In genomic region chr9:64094083-64094482, GRCm38 (mm10) we compare ENCODE assay signal across 9 mouse cellular contexts. TPM values are rescaled to one million over a fixed set of nuclear protein-coding genes. Genes with fewer than 3 reads are reported as not detected.
DNase-seq lines count a peak whose midpoint lies in the region; ATAC-seq lines count a peak whose summit lies in the region.
"Had no signal": no experiment of that assay in that cellular context is flagged by ENCODE, and none has a peak within 500 bp of the region (broad histone marks: within the 10 kb centered on the region; RNA-seq: fewer than 3 reads in every experiment).

No protein-coding gene starts in this region.

- no peaks in the 10 kb centered on the region for H3K9me3 ChIP-seq in limb, embryonic 11.5 days (ENCODE audit: control insufficient read depth, low read length)

- no peak overlapping the region for H3K27ac ChIP-seq in limb, embryonic 11.5 days (replicated peaks; ENCODE audit: low read depth, low read length)

- H3K27me3 ChIP-seq in limb, embryonic 11.5 days (ENCODE audit: control insufficient read depth, insufficient read depth, low read length) = no peaks in the 10 kb centered on the region

- peaks cover 9% of the 10 kb centered on the region for H3K4me1 ChIP-seq in limb, embryonic 11.5 days (ENCODE audit: control insufficient read depth, insufficient read depth, low read length)

- peak overlapping the region; percentile 13; the same call in 1 of the 2 replicates for H3K9ac ChIP-seq in limb, embryonic 11.5 days (ENCODE audit: low read length)

- no peak overlapping the region for H3K4me2 ChIP-seq in limb, embryonic 11.5 days (ENCODE audit: low read depth, severe bottlenecking)
- H3K4me2 ChIP-seq: liver, embryonic 11.5 days had no signal

- H3K36me3 ChIP-seq in limb, embryonic 11.5 days (ENCODE audit: control insufficient read depth, insufficient read depth, low read length) = no peaks in the 10 kb centered on the region

- 85% methylated on average over 11 of the region's 11 CpGs for WGBS in limb, embryonic 11.5 days

- DNase-seq in gastrocnemius, postnatal 10 days = peak; percentile 15
- DNase-seq in gastrocnemius, adult 8-10 months (ENCODE audit: low spot score in 2 of 2) = no peak
- DNase-seq in right cerebral cortex, postnatal 4 days = peak; percentile 9
- DNase-seq in right cerebral cortex, postnatal 14 days = no peak
- DNase-seq in limb, embryonic 11.5 days (ENCODE audit: low spot score) = no peak
- DNase-seq in thymus, postnatal 10 days (ENCODE audit: low spot score in 2 of 2) = no peak
- DNase-seq in urinary bladder, postnatal 25 days (ENCODE audit: low spot score) = no peak
- DNase-seq in gastrocnemius, postnatal 4 days (ENCODE audit: low spot score in 2 of 2) = no peak

- H3K4me3 ChIP-seq in limb, embryonic 11.5 days (ENCODE audit: low read depth, low read length) = no peak overlapping the region

- ATAC-seq in limb, embryonic 11.5 days (ENCODE audit: insufficient number of reproducible peaks, low FRiP score, low TSS enrichment, low read depth) = no peak

RNA-seq across cellular contexts. Expression of gene Lctl, which starts 22.9 kb away (rescaled TPM):
- under 1 TPM; 0.66 to 0.68 TPM for total RNA-seq in gastrocnemius, postnatal 10 days (2021)
- total RNA-seq in gastrocnemius, adult 8-10 months (2022) = under 1 TPM in 2 of 4 experiments, not detected in 2; 0.40 to 0.68 TPM
- not detected in 2 replicates for polyA plus RNA-seq in limb, embryonic 11.5 days (2014; fragmentation: Nextera tagmentation; extraction: Ambion mirVana)
- 1 to 10 TPM in 1 of 2 experiments, under 1 TPM in 1; 0.52 to 1.2 TPM for total RNA-seq in gastrocnemius, postnatal 4 days (2021)
- polyA plus RNA-seq: liver, embryonic 11.5 days had no signal

Comparison
In these comparisons a context has a peak if more than half of its experiments do, and no peak if none do; other contexts are left out.
1. DNase-seq: peak in gastrocnemius, postnatal 10 days (single experiment) and right cerebral cortex, postnatal 4 days (single experiment); none in gastrocnemius, adult 8-10 months (0 of 2), right cerebral cortex, postnatal 14 days (single experiment), limb, embryonic 11.5 days (single experiment), thymus, postnatal 10 days (0 of 2), urinary bladder, postnatal 25 days (single experiment) and gastrocnemius, postnatal 4 days (0 of 2).